Mouse (Mus musculus): ENCODE measurements around the gene Vangl2. TPM values are rescaled to one million over a fixed set of nuclear protein-coding genes. Genes with fewer than 3 reads are reported as not detected.

The Vangl2 gene
- polyA plus RNA-seq, 1 experiment from 2014 or later = 48.9 TPM

DNA sequence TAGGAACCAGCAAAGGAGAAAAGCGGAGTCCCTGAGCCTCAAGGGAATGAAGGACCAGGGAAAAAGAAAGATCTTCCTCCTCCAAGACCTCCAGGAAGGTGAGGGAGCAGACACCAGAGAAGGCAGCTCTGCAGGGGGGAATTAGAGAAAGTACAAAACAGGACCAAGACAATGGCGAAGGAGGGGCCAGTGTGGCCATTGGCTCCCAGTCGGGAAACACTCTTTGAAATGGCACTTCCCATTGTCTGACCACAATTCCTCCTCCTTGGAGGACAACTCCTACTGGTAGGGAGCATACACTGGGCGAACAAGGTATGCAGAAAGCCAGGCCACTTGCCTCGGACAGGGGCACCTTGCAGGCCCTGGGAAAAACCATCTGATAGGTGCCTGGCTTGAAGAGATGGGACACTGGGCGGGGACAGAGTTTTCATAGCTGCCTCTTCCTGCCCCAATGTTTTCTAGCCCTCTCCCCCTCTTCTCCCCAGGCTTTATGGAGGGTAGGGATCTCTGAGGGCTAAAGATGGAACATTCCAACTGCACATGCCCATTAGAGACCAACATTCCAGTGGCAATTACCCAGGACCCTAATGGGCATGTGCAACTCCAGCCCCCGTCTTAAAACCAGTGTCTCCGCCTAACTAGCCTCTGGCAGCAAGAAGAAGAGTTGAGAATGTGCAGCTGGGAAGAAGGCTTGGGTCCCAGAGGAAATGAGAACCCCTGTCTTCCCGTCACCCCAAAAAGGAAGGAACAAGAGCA is 3.9 kb downstream of the Vangl2 start:
- H3K36me3 ChIP-seq (replicated peaks; ENCODE audit: control insufficient read depth, insufficient read depth) = 0 out of 2 replicates have a peak, but pooled peaks cover 5% of the 10 kb centered on the region
- no peaks in the 10 kb centered on the region for H3K9me3 ChIP-seq (ENCODE audit: control insufficient read depth, low read length)
- ATAC-seq (ENCODE audit: low FRiP score) (no peak), DNase-seq (ENCODE audit: low spot score) (no peak)
- H3K27me3 ChIP-seq (ENCODE audit: control insufficient read depth, insufficient read depth, low read length) = no peaks in the 10 kb centered on the region
- 7% methylated on average over 9 of the region's 9 CpGs for WGBS
- peak overlapping the region; percentile 87 for H3K9ac ChIP-seq
- peak overlapping the region; percentile 63 for H3K4me3 ChIP-seq (replicated peaks; ENCODE audit: low read length)
- H3K4me1 ChIP-seq (replicated peaks; ENCODE audit: control insufficient read depth, insufficient read depth, low read length) = peaks cover 71% of the 10 kb centered on the region
- H3K4me2 ChIP-seq (replicated peaks) = peak overlapping the region; percentile 87
- peak overlapping the region; percentile 92 for H3K27ac ChIP-seq

DNA sequence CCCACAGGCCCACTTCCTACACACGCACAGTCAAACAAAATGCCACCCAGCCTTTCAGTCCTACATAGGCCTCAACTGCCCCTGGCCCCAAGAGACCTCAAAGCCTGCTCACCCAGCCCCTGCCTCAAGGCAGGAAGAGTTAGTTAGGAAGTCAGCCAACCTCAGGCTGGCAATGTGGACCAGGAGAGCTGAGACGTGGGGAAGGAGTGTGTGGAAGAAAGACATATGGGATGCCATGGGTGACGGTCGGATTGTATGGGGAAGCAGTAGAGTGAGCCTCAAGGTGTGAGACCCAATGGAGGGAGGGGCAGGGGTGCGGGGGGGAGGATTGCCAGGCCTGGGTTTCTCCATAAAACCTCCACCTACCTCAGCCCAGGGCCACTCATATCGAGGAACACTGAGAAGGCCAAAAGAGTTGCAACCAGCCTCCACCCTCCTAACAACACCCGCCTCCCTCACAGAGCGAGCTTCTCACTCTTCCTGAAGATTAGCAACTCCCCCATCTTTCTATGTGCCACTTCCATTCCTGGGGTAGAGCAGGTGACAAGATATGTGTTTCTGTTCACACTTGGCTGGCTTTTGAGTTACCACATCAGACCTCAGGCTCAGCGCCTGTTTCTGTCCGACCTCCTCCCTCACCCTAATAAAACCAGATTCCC is 8.3 kb downstream of the Vangl2 start:
- peak overlapping the region; percentile 19; the same call in 1 of the 2 replicates for H3K9ac ChIP-seq
- peaks cover 88% of the 10 kb centered on the region for H3K4me1 ChIP-seq (replicated peaks; ENCODE audit: control insufficient read depth, insufficient read depth, low read length)
- 0 out of 2 replicates have a peak, but pooled peaks cover 5% of the 10 kb centered on the region for H3K36me3 ChIP-seq (replicated peaks; ENCODE audit: control insufficient read depth, insufficient read depth)
- H3K27ac ChIP-seq = no peak overlapping the region
- DNase-seq (ENCODE audit: low spot score) (no peak), ATAC-seq (ENCODE audit: low FRiP score) (no peak)
- H3K4me3 ChIP-seq (replicated peaks; ENCODE audit: low read length) = no peak overlapping the region
- WGBS = 53% methylated on average over 10 of the region's 10 CpGs
- no peaks in the 10 kb centered on the region for H3K27me3 ChIP-seq (ENCODE audit: control insufficient read depth, insufficient read depth, low read length)
- no peaks in the 10 kb centered on the region for H3K9me3 ChIP-seq (ENCODE audit: control insufficient read depth, low read length)
- H3K4me2 ChIP-seq (replicated peaks) = peak overlapping the region; percentile 3; the same call in 1 of the 2 replicates

- WGBS = 82% methylated on average over 4 of the region's 4 CpGs
- Histone ChIP-seq H3K4me2 (replicated peaks) (no peak overlapping the region), H3K4me3 (replicated peaks; ENCODE audit: low read length) (no peak overlapping the region), H3K4me1 (replicated peaks; ENCODE audit: control insufficient read depth, insufficient read depth, low read length) (peaks cover 88% of the 10 kb centered on the region), H3K9ac (no peak overlapping the region), H3K9me3 (ENCODE audit: control insufficient read depth, low read length) (no peaks in the 10 kb centered on the region), H3K36me3 (replicated peaks; ENCODE audit: control insufficient read depth, insufficient read depth) (0 out of 2 replicates have a peak, but pooled peaks cover 5% of the 10 kb centered on the region), H3K27ac (no peak overlapping the region), H3K27me3 (ENCODE audit: control insufficient read depth, insufficient read depth, low read length) (no peaks in the 10 kb centered on the region)
- DNase-seq (ENCODE audit: low spot score) = no peak
- ATAC-seq (ENCODE audit: low FRiP score) = no peak
Measured at GRCm38 (mm10) chr1:172019339-172019738, 8.9 kb downstream of the Vangl2 start.

DNA sequence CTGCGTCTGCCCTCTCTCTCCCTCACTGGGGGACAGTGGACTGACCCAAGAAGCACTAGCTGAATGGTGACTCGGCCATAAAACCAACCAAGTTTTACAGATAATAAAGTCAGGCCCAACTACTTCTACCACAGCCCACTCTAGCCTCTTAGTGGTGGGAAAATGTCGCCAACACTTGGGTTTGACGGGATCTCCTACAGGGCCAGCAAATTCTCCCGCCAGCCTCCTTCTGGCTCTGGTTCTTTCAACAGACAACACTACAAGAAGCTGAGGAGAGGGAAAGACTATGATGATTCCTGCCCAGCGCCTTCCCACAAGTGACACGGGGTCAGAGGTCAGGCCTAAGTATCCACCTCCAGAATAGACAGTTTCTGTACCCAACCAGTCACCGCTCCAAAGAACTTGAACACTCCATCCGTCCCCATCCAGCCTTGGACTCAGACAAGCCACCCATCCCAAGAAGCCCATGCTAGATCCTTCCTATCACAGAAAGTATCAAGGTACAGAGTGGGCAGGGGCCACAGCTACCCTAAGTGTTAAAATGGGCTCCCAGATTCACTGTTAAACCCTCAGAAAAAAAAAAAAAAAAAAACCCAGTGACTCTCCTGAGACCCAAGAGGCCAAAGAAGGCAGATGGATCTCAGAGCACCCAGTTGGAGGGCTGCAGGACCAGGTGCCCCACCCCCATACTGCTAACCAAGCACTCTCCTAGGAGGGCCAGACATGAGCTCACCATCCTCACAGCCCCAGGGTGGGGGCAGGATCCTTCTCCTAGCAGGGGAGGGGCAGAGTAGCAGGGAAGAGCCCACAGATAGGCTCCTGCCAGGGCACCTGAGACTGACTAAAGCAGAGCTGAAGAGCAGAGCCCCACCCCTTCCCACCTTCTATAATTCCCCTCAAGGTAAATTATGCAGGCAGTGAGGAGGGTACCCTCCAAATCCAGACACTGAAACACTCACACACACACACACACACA is 9.6 kb downstream of the Vangl2 start:
- no peaks in the 10 kb centered on the region for H3K27me3 ChIP-seq (ENCODE audit: control insufficient read depth, insufficient read depth, low read length)

GRCm38 (mm10) chr1:172017517-172018070 is 10.7 kb downstream of the Vangl2 start:
- peaks cover 11% of the 10 kb centered on the region for H3K36me3 ChIP-seq (replicated peaks; ENCODE audit: control insufficient read depth, insufficient read depth)
- DNase-seq (ENCODE audit: low spot score) = no peak
- H3K27ac ChIP-seq = peak overlapping the region; percentile 88
- H3K4me2 ChIP-seq (replicated peaks) = peak overlapping the region; percentile 36
- peaks cover 89% of the 10 kb centered on the region for H3K4me1 ChIP-seq (replicated peaks; ENCODE audit: control insufficient read depth, insufficient read depth, low read length)
- no peaks in the 10 kb centered on the region for H3K9me3 ChIP-seq (ENCODE audit: control insufficient read depth, low read length)
- H3K27me3 ChIP-seq (ENCODE audit: control insufficient read depth, insufficient read depth, low read length) = no peaks in the 10 kb centered on the region
- 34% methylated on average over 6 of the region's 6 CpGs for WGBS
- no peak for ATAC-seq (ENCODE audit: low FRiP score)
- no peak overlapping the region for H3K4me3 ChIP-seq (replicated peaks; ENCODE audit: low read length)
- H3K9ac ChIP-seq = peak overlapping the region; percentile 45

More for the DNA sequence above, 9.6 kb downstream of the Vangl2 start:
- 52% methylated on average over 9 of the region's 9 CpGs for WGBS
- DNase-seq (ENCODE audit: low spot score) (no peak), ATAC-seq (ENCODE audit: low FRiP score) (no peak)
- peaks cover 88% of the 10 kb centered on the region for H3K4me1 ChIP-seq (replicated peaks; ENCODE audit: control insufficient read depth, insufficient read depth, low read length)
- H3K4me2 ChIP-seq (replicated peaks) = peak overlapping the region; percentile 36; the same call in 1 of the 2 replicates
- 0 out of 2 replicates have a peak, but pooled peaks cover 5% of the 10 kb centered on the region for H3K36me3 ChIP-seq (replicated peaks; ENCODE audit: control insufficient read depth, insufficient read depth)
- no peak overlapping the region for H3K9ac ChIP-seq
- peak overlapping the region; percentile 88 for H3K27ac ChIP-seq
- H3K4me3 ChIP-seq (replicated peaks; ENCODE audit: low read length) = no peak overlapping the region
- no peaks in the 10 kb centered on the region for H3K9me3 ChIP-seq (ENCODE audit: control insufficient read depth, low read length)

DNA sequence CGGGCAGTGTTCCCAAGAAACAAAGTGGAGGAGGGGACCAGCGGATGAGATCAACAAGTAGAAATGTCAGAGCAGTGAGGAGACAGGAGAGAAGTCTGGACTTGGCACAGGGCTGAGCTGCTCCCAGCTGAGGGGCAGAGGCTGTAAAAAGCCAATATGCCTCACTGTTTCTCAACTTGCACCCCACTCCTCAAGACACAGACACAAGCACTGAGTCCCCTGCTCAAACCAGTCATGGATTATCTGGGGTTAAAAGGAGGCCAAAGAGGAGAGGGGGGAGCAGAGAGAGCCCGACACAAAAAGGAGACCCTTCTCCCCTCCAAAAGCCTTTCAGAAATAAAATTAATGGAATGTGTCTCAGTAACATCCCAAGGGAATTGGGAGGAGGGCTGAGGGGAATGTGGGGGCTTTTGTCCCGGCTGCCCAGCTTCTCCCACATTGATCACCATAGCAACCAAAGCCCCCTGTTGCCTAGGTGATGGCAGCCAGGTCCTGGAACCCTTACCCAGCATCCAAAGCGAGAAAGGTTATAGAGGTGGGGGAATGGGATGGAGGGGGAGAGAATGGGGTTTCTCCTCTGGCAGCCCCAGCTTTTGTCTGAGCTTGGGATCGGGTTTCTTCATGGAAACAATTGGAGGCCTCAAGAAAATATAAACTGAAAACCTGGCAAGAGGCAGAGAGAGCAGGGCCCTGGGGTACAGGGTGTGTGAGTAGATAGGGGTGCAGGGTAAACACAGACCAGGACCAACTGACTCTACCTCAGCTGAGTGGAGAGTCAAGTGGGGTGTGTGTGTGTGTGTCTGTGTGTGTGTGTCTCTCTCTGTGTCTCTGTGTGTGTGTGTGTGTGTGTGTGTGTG is 11.4 kb downstream of the Vangl2 start:
- DNase-seq (ENCODE audit: low spot score) (peak; percentile 76), ATAC-seq (ENCODE audit: low FRiP score) (peak; percentile 75)
- H3K27ac ChIP-seq = peak overlapping the region; percentile 88
- no peak overlapping the region for H3K4me3 ChIP-seq (replicated peaks; ENCODE audit: low read length)
- no peaks in the 10 kb centered on the region for H3K27me3 ChIP-seq (ENCODE audit: control insufficient read depth, insufficient read depth, low read length)
- H3K4me2 ChIP-seq (replicated peaks) = peak overlapping the region; percentile 36
- peaks cover 18% of the 10 kb centered on the region for H3K36me3 ChIP-seq (replicated peaks; ENCODE audit: control insufficient read depth, insufficient read depth)
- peak overlapping the region; percentile 45 for H3K9ac ChIP-seq
- H3K9me3 ChIP-seq (ENCODE audit: control insufficient read depth, low read length) = no peaks in the 10 kb centered on the region
- WGBS = 8% methylated on average over 6 of the region's 6 CpGs
- peaks cover 85% of the 10 kb centered on the region for H3K4me1 ChIP-seq (replicated peaks; ENCODE audit: control insufficient read depth, insufficient read depth, low read length)

DNA sequence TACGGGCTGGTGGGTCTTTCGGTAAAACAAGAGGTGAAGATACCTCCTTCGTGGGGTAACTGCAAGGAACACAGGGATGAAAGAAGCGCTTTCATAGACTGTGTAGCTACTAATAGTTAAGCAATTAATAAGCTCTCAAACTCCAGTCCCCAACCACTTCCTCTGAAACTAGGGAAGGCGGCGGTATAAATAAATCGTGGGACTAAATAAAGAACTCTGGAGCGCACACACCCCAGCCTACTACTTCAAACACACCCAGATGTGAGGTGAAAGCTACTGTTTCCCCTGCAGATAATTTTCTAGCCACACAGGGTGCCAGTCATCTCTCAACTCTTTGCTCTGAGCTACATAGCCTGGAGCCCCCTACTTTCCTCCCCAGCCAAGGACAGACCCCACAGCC is 12.2 kb downstream of the Vangl2 start:
- ATAC-seq (ENCODE audit: low FRiP score) (no peak), DNase-seq (ENCODE audit: low spot score) (no peak)
- H3K9ac ChIP-seq = peak overlapping the region; percentile 39
- H3K27ac ChIP-seq = peak overlapping the region; percentile 88
- WGBS = 38% methylated on average over 8 of the region's 8 CpGs
- peak overlapping the region; percentile 36 for H3K4me2 ChIP-seq (replicated peaks)
- H3K4me3 ChIP-seq (replicated peaks; ENCODE audit: low read length) = no peak overlapping the region
- peaks cover 27% of the 10 kb centered on the region for H3K36me3 ChIP-seq (replicated peaks; ENCODE audit: control insufficient read depth, insufficient read depth)
- no peaks in the 10 kb centered on the region for H3K27me3 ChIP-seq (ENCODE audit: control insufficient read depth, insufficient read depth, low read length)
- H3K4me1 ChIP-seq (replicated peaks; ENCODE audit: control insufficient read depth, insufficient read depth, low read length) = peaks cover 82% of the 10 kb centered on the region
- H3K9me3 ChIP-seq (ENCODE audit: control insufficient read depth, low read length) = no peaks in the 10 kb centered on the region

GRCm38 (mm10) chr1:172015312-172015939 is 12.8 kb downstream of the Vangl2 start:
- Histone ChIP-seq H3K36me3 (replicated peaks; ENCODE audit: control insufficient read depth, insufficient read depth) (peaks cover 27% of the 10 kb centered on the region), H3K9me3 (ENCODE audit: control insufficient read depth, low read length) (no peaks in the 10 kb centered on the region), H3K4me1 (replicated peaks; ENCODE audit: control insufficient read depth, insufficient read depth, low read length) (peaks cover 76% of the 10 kb centered on the region), H3K27ac (peak overlapping the region; percentile 88), H3K27me3 (ENCODE audit: control insufficient read depth, insufficient read depth, low read length) (no peaks in the 10 kb centered on the region), H3K9ac (peak overlapping the region; percentile 39), H3K4me3 (replicated peaks; ENCODE audit: low read length) (no peak overlapping the region), H3K4me2 (replicated peaks) (peak overlapping the region; percentile 36)
- DNase-seq (ENCODE audit: low spot score) = no peak
- 32% methylated on average over 9 of the region's 9 CpGs for WGBS
- ATAC-seq (ENCODE audit: low FRiP score) = no peak
